15 mouse cellular contexts compared by ENCODE assay signal in genomic region chr7:112813163-112813562, GRCm38 (mm10).
DNase-seq lines count a peak whose midpoint lies in the region; TF ChIP-seq lines count a peak whose summit lies in the region.
"Had no signal": no experiment of that assay in that cellular context is flagged by ENCODE, and none has a peak within 500 bp of the region (broad histone marks: within the 10 kb centered on the region; RNA-seq: fewer than 3 reads in every experiment).

No protein-coding gene starts in this region.

- no peak overlapping the region for H3K9ac ChIP-seq in heart, adult 2 months (ENCODE audit: low read depth, low read length)
- no peak overlapping the region for H3K9ac ChIP-seq in CH12.LX (ENCODE audit: insufficient read depth, low read depth)
- H3K9ac ChIP-seq: embryonic facial prominence, embryonic 13.5 days; forebrain, embryonic 12.5 days; limb, embryonic 13.5 days had no signal

- H3K36me3 ChIP-seq in heart, adult 2 months (ENCODE audit: control insufficient read depth, insufficient read depth, low read length) = no peaks in the 10 kb centered on the region
- no peaks in the 10 kb centered on the region for H3K36me3 ChIP-seq in CH12.LX (replicated peaks in 1 of 2; ENCODE audit: control insufficient read depth in 1 of 2, insufficient read depth in 1 of 2, low read length in 1 of 2)
- H3K36me3 ChIP-seq: embryonic facial prominence, embryonic 13.5 days; forebrain, embryonic 12.5 days; limb, embryonic 13.5 days had no signal

- no peaks in the 10 kb centered on the region for H3K9me3 ChIP-seq in CH12.LX (replicated peaks; ENCODE audit: low read length)
- H3K9me3 ChIP-seq: embryonic facial prominence, embryonic 13.5 days; forebrain, embryonic 12.5 days; limb, embryonic 13.5 days had no signal

- TF ChIP-seq CTCF in heart, adult 2 months (IDR thresholded peaks at IDR 0.05) = peak; percentile 52
- TF ChIP-seq CTCF in lung, adult 2 months (IDR thresholded peaks at IDR 0.05; ENCODE audit: insufficient read depth, low read length) = 0 out of 2 replicates have a peak, but pooled peaks have one; percentile 23
- peak; percentile 11 to 40; a peak in 2 of 4 replicates for TF ChIP-seq CTCF in CH12.LX (conservative IDR thresholded peaks at IDR 0.05 in 1 of 2, IDR thresholded peaks at IDR 0.05 in 1 of 2; ENCODE audit: low read depth in 2 of 2, low read length in 2 of 2)
- TF ChIP-seq CTCF in brain, embryonic 14.5 days (IDR thresholded peaks at IDR 0.05; ENCODE audit: borderline replicate concordance, extremely low read depth, insufficient read depth, insufficient read length) = peak; percentile 33; the same call in 1 of the 2 replicates

- dilution Hi-C loops in CH12.LX (cut with MboI; ENCODE audit: extremely low pct_ligation_motif_present, extremely low pct_unique_long_range_greater_than_20kb, low sequenced_read_pairs) = no loop called here

- no peak for TF ChIP-seq POLR2A in heart, adult 2 months (IDR thresholded peaks at IDR 0.05; ENCODE audit: insufficient read depth, low read depth, low read length)
- no peak for TF ChIP-seq POLR2A in lung, adult 2 months (IDR thresholded peaks at IDR 0.05; ENCODE audit: borderline replicate concordance, extremely low read depth, low read depth, low read length)
- TF ChIP-seq POLR2A in CH12.LX (IDR thresholded peaks at IDR 0.05; ENCODE audit: low read depth, low read length) = no peak
- no peak for TF ChIP-seq POLR2A in brain, embryonic 14.5 days (IDR thresholded peaks at IDR 0.05; ENCODE audit: borderline replicate concordance, extremely low read depth, insufficient read depth, insufficient read length, poor library complexity, severe bottlenecking)

- peak; percentile 31 for TF ChIP-seq RAD21 in CH12.LX (IDR thresholded peaks at IDR 0.05; ENCODE audit: low read depth, low read length)

- WGBS in heart, adult 2 months = 95% methylated on average over 7 of the region's 7 CpGs
- WGBS in lung, adult 2 months = 87% methylated on average over 7 of the region's 7 CpGs

- TF ChIP-seq EP300 in heart, adult 2 months (IDR thresholded peaks at IDR 0.05; ENCODE audit: insufficient read depth, low read depth, low read length) = no peak
- TF ChIP-seq EP300 in CH12.LX (IDR thresholded peaks at IDR 0.05; ENCODE audit: low read length) = no peak

- no peak overlapping the region for H3K4me2 ChIP-seq in CH12.LX (ENCODE audit: insufficient read depth, low read depth, poor library complexity, severe bottlenecking)
- H3K4me2 ChIP-seq: embryonic facial prominence, embryonic 13.5 days; forebrain, embryonic 12.5 days; limb, embryonic 13.5 days had no signal

- peaks cover 4% of the 10 kb centered on the region for H3K79me2 ChIP-seq in heart, adult 2 months (replicated peaks; ENCODE audit: control insufficient read depth, insufficient read depth, low read length)
- no peaks in the 10 kb centered on the region for H3K79me2 ChIP-seq in CH12.LX (replicated peaks; ENCODE audit: control insufficient read depth, extremely low read depth, insufficient read depth, poor library complexity, severe bottlenecking)

- intact Hi-C loops in heart, adult 2 months (cut with DNase I) = no loop called here

- H3K27me3 ChIP-seq in heart, adult 2 months (ENCODE audit: control insufficient read depth, insufficient read depth, low read length) = no peaks in the 10 kb centered on the region
- H3K27me3 ChIP-seq in CH12.LX (replicated peaks) = no peaks in the 10 kb centered on the region
- H3K27me3 ChIP-seq: embryonic facial prominence, embryonic 13.5 days; forebrain, embryonic 12.5 days; limb, embryonic 13.5 days had no signal

- H3K4me1 ChIP-seq in heart, adult 2 months (ENCODE audit: control insufficient read depth, insufficient read depth, low read length) = peaks cover 4% of the 10 kb centered on the region
- 0 out of 2 replicates have a peak, but pooled peaks cover 2% of the 10 kb centered on the region for H3K4me1 ChIP-seq in lung, adult 2 months (ENCODE audit: control insufficient read depth, insufficient read depth, low read length)
- no peaks in the 10 kb centered on the region for H3K4me1 ChIP-seq in CH12.LX (ENCODE audit: control insufficient read depth in 1 of 2, insufficient read depth in 2 of 2)

- in situ Hi-C loops in CH12.LX (cut with MboI; ENCODE audit: low pct_ligation_motif_present, low pct_unique_long_range_greater_than_20kb, low sequenced_read_pairs) = no loop called here

- DNase-seq in heart, adult 2 months = no peak
- no peak for DNase-seq in heart, adult 11 months
- DNase-seq in lung, adult 2 months = no peak
- DNase-seq in lung, postnatal 10 days = no peak
- DNase-seq in CH12.LX (ENCODE audit: extremely low read depth) = no peak
- peak; percentile 33 for DNase-seq in brain, embryonic 14.5 days (ENCODE audit: low read depth)
- no peak for DNase-seq in heart, adult 9 months (ENCODE audit: low spot score in 2 of 2)
- DNase-seq: cerebellum, postnatal 36 days; gastrocnemius, postnatal 10 days; kidney, adult 11 months; right cerebral cortex, adult 18-20 months; spleen, adult 18-20 months had no signal

- no peak overlapping the region for H3K27ac ChIP-seq in heart, adult 2 months
- H3K27ac ChIP-seq in CH12.LX (ENCODE audit: insufficient read depth, low read depth) = no peak overlapping the region
- H3K27ac ChIP-seq: embryonic facial prominence, embryonic 13.5 days; forebrain, embryonic 12.5 days; limb, embryonic 13.5 days had no signal

- H3K4me3 ChIP-seq in heart, adult 2 months = no peak overlapping the region
- no peak overlapping the region for H3K4me3 ChIP-seq in lung, adult 2 months (replicated peaks; ENCODE audit: extremely low read depth, low read depth, low read length)
- H3K4me3 ChIP-seq in CH12.LX (replicated peaks in 1 of 3; ENCODE audit: low read depth in 2 of 3, low read length in 2 of 3, poor library complexity in 1 of 3) = no peak overlapping the region
- H3K4me3 ChIP-seq: embryonic facial prominence, embryonic 13.5 days; forebrain, embryonic 12.5 days; limb, embryonic 13.5 days had no signal

TF ChIP-seq in CH12.LX, 34 proteins besides CTCF, POLR2A, EP300 and RAD21:
- TF ChIP-seq SMC3 (IDR thresholded peaks at IDR 0.05; ENCODE audit: low read depth, low read length) = peak; percentile 49
- TF ChIP-seq MAFK (IDR thresholded peaks at IDR 0.05; ENCODE audit: insufficient replicate concordance, low read length) = no peak
